Mouse (Mus musculus) induced T-regulatory cell, adult 2 months (primary cell): ENCODE measurements around the gene Cryl1.

Experiments
- DNase-seq: peaks from one replicate; pipeline ENCODE4 v3.0.0-alpha.2; 2012; ENCODE audit warnings: low read depth

Cryl1 gene

GRCm38 (mm10) chr14:57398065-57398757 lies at the start of gene Cryl1:
Gene Cryl1 (minus strand): TSS chr14:57398529.
- peak; percentile 98 for DNase-seq

GRCm38 (mm10) chr14:57430451-57430850 lies 32.1 kb upstream of the Cryl1 start:
- no peak for DNase-seq

GRCm38 (mm10) chr14:57424212-57424561 lies 25.9 kb upstream of the Cryl1 start:
- no peak for DNase-seq

GRCm38 (mm10) chr14:57423432-57424211 lies 25.3 kb upstream of the Cryl1 start, which contains the start of gene Ift88:
Gene Ift88 (plus strand): TSS chr14:57424062.
- DNase-seq: peak; percentile 88

- no peak for DNase-seq
These were observed 18.9 kb upstream of the Cryl1 start for GRCm38 (mm10) chr14:57417187-57417586.

GRCm38 (mm10) chr14:57412166-57412565 lies 13.8 kb upstream of the Cryl1 start:
- DNase-seq: no peak

GRCm38 (mm10) chr14:57409106-57409505 lies 10.8 kb upstream of the Cryl1 start:
- DNase-seq: peak; percentile 62

GRCm38 (mm10) chr14:57408100-57408499 lies 9.8 kb upstream of the Cryl1 start:
- DNase-seq: no peak

GRCm38 (mm10) chr14:57407039-57407987 lies 9.0 kb upstream of the Cryl1 start:
- peak; percentile 58 for DNase-seq

GRCm38 (mm10) chr14:57402815-57403214 lies 4.5 kb upstream of the Cryl1 start:
- no peak for DNase-seq

GRCm38 (mm10) chr14:57398813-57399427 lies 591 bp upstream of the Cryl1 start:
- DNase-seq: peak; percentile 76

GRCm38 (mm10) chr14:57397221-57397620 lies 1.1 kb downstream of the Cryl1 start:
- DNase-seq: no peak

- no peak for DNase-seq
These were observed 2.9 kb downstream of the Cryl1 start for GRCm38 (mm10) chr14:57395470-57395869.

GRCm38 (mm10) chr14:57392278-57392677 lies 6.1 kb downstream of the Cryl1 start:
- DNase-seq: no peak

- no peak for DNase-seq
These were observed 6.7 kb downstream of the Cryl1 start for GRCm38 (mm10) chr14:57391621-57392020.

- no peak for DNase-seq
These were observed 11.4 kb downstream of the Cryl1 start for GRCm38 (mm10) chr14:57386758-57387561.

GRCm38 (mm10) chr14:57385667-57386066 lies 12.7 kb downstream of the Cryl1 start:
- DNase-seq: no peak

- no peak for DNase-seq
These were observed 20.8 kb downstream of the Cryl1 start for GRCm38 (mm10) chr14:57377531-57377930.

GRCm38 (mm10) chr14:57376956-57377355 lies 21.4 kb downstream of the Cryl1 start:
- no peak for DNase-seq

GRCm38 (mm10) chr14:57376016-57376415 lies 22.3 kb downstream of the Cryl1 start:
- no peak for DNase-seq

- no peak for DNase-seq
These were observed 23.1 kb downstream of the Cryl1 start for GRCm38 (mm10) chr14:57375205-57375604.
